In genomic region chr9:106340501-106341312, GRCm38 (mm10) we compare ENCODE assay signal across 13 mouse cellular contexts. TPM values are rescaled to one million over a fixed set of nuclear protein-coding genes. Genes with fewer than 3 reads are reported as not detected.
DNase-seq lines count a peak whose midpoint lies in the region; ATAC-seq lines count a peak whose summit lies in the region.
"Had no signal": no experiment of that assay in that cellular context is flagged by ENCODE, and none has a peak within 500 bp of the region (broad histone marks: within the 10 kb centered on the region; RNA-seq: fewer than 3 reads in every experiment).

No protein-coding gene starts in this region.

- peak overlapping the region; percentile 36 for H3K27ac ChIP-seq in heart, embryonic 11.5 days (ENCODE audit: low read depth, low read length)
- peak overlapping the region; percentile 98 for H3K27ac ChIP-seq in embryonic facial prominence, embryonic 13.5 days
- 0 out of 2 replicates have a peak overlapping the region, but pooled peaks have one; percentile 35 for H3K27ac ChIP-seq in neural tube, embryonic 11.5 days (ENCODE audit: low read depth, low read length)
- H3K27ac ChIP-seq: gastrocnemius, adult 2 months; hindbrain, embryonic 14.5 days had no signal

- H3K9ac ChIP-seq in heart, embryonic 11.5 days (ENCODE audit: low read depth, low read length) = no peak overlapping the region; the same call in 1 of the 2 replicates
- peak overlapping the region; percentile 57; the same call in 1 of the 2 replicates for H3K9ac ChIP-seq in embryonic facial prominence, embryonic 13.5 days
- peak overlapping the region; percentile 10; the same call in 1 of the 2 replicates for H3K9ac ChIP-seq in neural tube, embryonic 11.5 days (ENCODE audit: low read length)
- H3K9ac ChIP-seq: hindbrain, embryonic 14.5 days had no signal

- H3K4me3 ChIP-seq in heart, embryonic 11.5 days (ENCODE audit: low read depth, low read length) = no peak overlapping the region
- H3K4me3 ChIP-seq in embryonic facial prominence, embryonic 13.5 days = no peak overlapping the region
- no peak overlapping the region for H3K4me3 ChIP-seq in neural tube, embryonic 11.5 days (ENCODE audit: low read depth, low read length)
- H3K4me3 ChIP-seq: gastrocnemius, adult 2 months had no signal

- DNase-seq in heart, postnatal 14 days = no peak
- peak; percentile 51 to 66 for DNase-seq in kidney, postnatal 4 days
- DNase-seq in kidney, adult 18-20 months = no peak
- DNase-seq in neural tube, embryonic 11.5 days (ENCODE audit: low spot score) = no peak
- DNase-seq in testis, postnatal 10 days (ENCODE audit: low spot score) = no peak
- DNase-seq in left cerebral cortex, postnatal 14 days (ENCODE audit: low spot score in 2 of 2) = no peak
- DNase-seq: cerebellum, postnatal 36 days; gastrocnemius, adult 2 months; thymus, adult 2 months had no signal

- H3K27me3 ChIP-seq in heart, embryonic 11.5 days (ENCODE audit: control insufficient read depth, insufficient read depth, low read length) = no peaks in the 10 kb centered on the region
- H3K27me3 ChIP-seq in embryonic facial prominence, embryonic 13.5 days = no peaks in the 10 kb centered on the region
- H3K27me3 ChIP-seq in neural tube, embryonic 11.5 days (ENCODE audit: control insufficient read depth, insufficient read depth, low read length) = no peaks in the 10 kb centered on the region
- H3K27me3 ChIP-seq: Patski had no signal

- intact Hi-C loops in heart, postnatal 14 days (cut with DNase I) = no loop called here
- intact Hi-C loops in left cerebral cortex, postnatal 14 days (cut with DNase I) = no loop called here

- no peaks in the 10 kb centered on the region for H3K9me3 ChIP-seq in heart, embryonic 11.5 days (replicated peaks; ENCODE audit: control insufficient read depth, low read length)
- no peaks in the 10 kb centered on the region for H3K9me3 ChIP-seq in embryonic facial prominence, embryonic 13.5 days
- H3K9me3 ChIP-seq in neural tube, embryonic 11.5 days (ENCODE audit: control insufficient read depth, low read length) = no peaks in the 10 kb centered on the region

- H3K4me2 ChIP-seq in heart, embryonic 11.5 days = no peak overlapping the region
- peak overlapping the region; percentile 35 for H3K4me2 ChIP-seq in embryonic facial prominence, embryonic 13.5 days
- no peak overlapping the region for H3K4me2 ChIP-seq in neural tube, embryonic 11.5 days (ENCODE audit: low read depth)
- H3K4me2 ChIP-seq: hindbrain, embryonic 14.5 days had no signal

- peaks cover 56% of the 10 kb centered on the region for H3K4me1 ChIP-seq in heart, embryonic 11.5 days (ENCODE audit: control insufficient read depth, insufficient read depth, low read length)
- H3K4me1 ChIP-seq in embryonic facial prominence, embryonic 13.5 days = peaks cover 95% of the 10 kb centered on the region
- peaks cover 26% of the 10 kb centered on the region for H3K4me1 ChIP-seq in neural tube, embryonic 11.5 days (ENCODE audit: control insufficient read depth, insufficient read depth, low read length)

- WGBS in heart, embryonic 11.5 days (ENCODE audit: insufficient replicate concordance) = 37% methylated on average over 13 of the region's 13 CpGs
- WGBS in embryonic facial prominence, embryonic 13.5 days = 13% methylated on average over 13 of the region's 13 CpGs
- 46% methylated on average over 13 of the region's 13 CpGs for WGBS in neural tube, embryonic 11.5 days

- no peaks in the 10 kb centered on the region for H3K36me3 ChIP-seq in heart, embryonic 11.5 days (ENCODE audit: control insufficient read depth, insufficient read depth, low read length)
- no peaks in the 10 kb centered on the region for H3K36me3 ChIP-seq in embryonic facial prominence, embryonic 13.5 days
- H3K36me3 ChIP-seq in neural tube, embryonic 11.5 days (ENCODE audit: control insufficient read depth, insufficient read depth, low read length) = no peaks in the 10 kb centered on the region

- no peak for ATAC-seq in heart, embryonic 11.5 days (replicated peaks; ENCODE audit: insufficient number of reproducible peaks, low FRiP score, low TSS enrichment)
- no peak for ATAC-seq in embryonic facial prominence, embryonic 13.5 days (ENCODE audit: insufficient number of reproducible peaks, insufficient read depth, low FRiP score, low TSS enrichment, low read depth)
- ATAC-seq in neural tube, embryonic 11.5 days (ENCODE audit: insufficient read depth, low FRiP score, low TSS enrichment) = no peak
- ATAC-seq: Patski had no signal

RNA-seq across cellular contexts. Expression of gene Dusp7, which starts 27.7 kb away (rescaled TPM):
- 19.8 and 22.0 TPM in 2 replicates for polyA plus RNA-seq in heart, embryonic 11.5 days (2014; fragmentation: Nextera tagmentation; extraction: Ambion mirVana)
- 10 to 100 TPM; 53.2 to 53.9 TPM for total RNA-seq in heart, postnatal 14 days (2021)
- polyA plus RNA-seq in embryonic facial prominence, embryonic 13.5 days (2015; fragmentation: Nextera tagmentation; extraction: Ambion mirVana) = 40.3 and 40.6 TPM in 2 replicates
- 28.1 and 28.7 TPM in 2 replicates for polyA plus RNA-seq in neural tube, embryonic 11.5 days (2014; fragmentation: Nextera tagmentation; extraction: Ambion mirVana)
- total RNA-seq in left cerebral cortex, postnatal 14 days (2021) = 100 to 1,000 TPM in 1 of 2 experiments, 10 to 100 TPM in 1; 95.1 to 102 TPM

RNA-seq across cellular contexts. Expression of gene Poc1a, which starts 59.8 kb away (rescaled TPM):
- polyA plus RNA-seq in heart, embryonic 11.5 days (2014; fragmentation: Nextera tagmentation; extraction: Ambion mirVana) = 28.4 and 31.1 TPM in 2 replicates
- 1 to 10 TPM; 4.3 to 4.8 TPM for total RNA-seq in heart, postnatal 14 days (2021)
- polyA plus RNA-seq in embryonic facial prominence, embryonic 13.5 days (2015; fragmentation: Nextera tagmentation; extraction: Ambion mirVana) = 22.9 and 26.0 TPM in 2 replicates
- polyA plus RNA-seq in neural tube, embryonic 11.5 days (2014; fragmentation: Nextera tagmentation; extraction: Ambion mirVana) = 23.7 and 26.6 TPM in 2 replicates
- 10 to 100 TPM; 17.7 to 19.3 TPM for total RNA-seq in left cerebral cortex, postnatal 14 days (2021)

Comparison
In these comparisons a context has a peak if more than half of its experiments do, and no peak if none do; other contexts are left out.
1. DNase-seq: peak in kidney, postnatal 4 days (2 of 2); none in heart, postnatal 14 days (0 of 2), kidney, adult 18-20 months (single experiment), neural tube, embryonic 11.5 days (single experiment), testis, postnatal 10 days (single experiment) and left cerebral cortex, postnatal 14 days (0 of 2).
2. H3K27ac ChIP-seq: peak in every context shown above with its lines; median percentile 98 in embryonic facial prominence, embryonic 13.5 days; 36 in heart, embryonic 11.5 days; 35 in neural tube, embryonic 11.5 days.